Mouse (Mus musculus): Measurements from ENCODE around the gene Srebf2.
"Not testable (repeated sequence)": the region's sequence is repeated elsewhere in the genome, so short reads cannot be mapped to it uniquely, and the experiment has no call there.

Gene Srebf2

DNA sequence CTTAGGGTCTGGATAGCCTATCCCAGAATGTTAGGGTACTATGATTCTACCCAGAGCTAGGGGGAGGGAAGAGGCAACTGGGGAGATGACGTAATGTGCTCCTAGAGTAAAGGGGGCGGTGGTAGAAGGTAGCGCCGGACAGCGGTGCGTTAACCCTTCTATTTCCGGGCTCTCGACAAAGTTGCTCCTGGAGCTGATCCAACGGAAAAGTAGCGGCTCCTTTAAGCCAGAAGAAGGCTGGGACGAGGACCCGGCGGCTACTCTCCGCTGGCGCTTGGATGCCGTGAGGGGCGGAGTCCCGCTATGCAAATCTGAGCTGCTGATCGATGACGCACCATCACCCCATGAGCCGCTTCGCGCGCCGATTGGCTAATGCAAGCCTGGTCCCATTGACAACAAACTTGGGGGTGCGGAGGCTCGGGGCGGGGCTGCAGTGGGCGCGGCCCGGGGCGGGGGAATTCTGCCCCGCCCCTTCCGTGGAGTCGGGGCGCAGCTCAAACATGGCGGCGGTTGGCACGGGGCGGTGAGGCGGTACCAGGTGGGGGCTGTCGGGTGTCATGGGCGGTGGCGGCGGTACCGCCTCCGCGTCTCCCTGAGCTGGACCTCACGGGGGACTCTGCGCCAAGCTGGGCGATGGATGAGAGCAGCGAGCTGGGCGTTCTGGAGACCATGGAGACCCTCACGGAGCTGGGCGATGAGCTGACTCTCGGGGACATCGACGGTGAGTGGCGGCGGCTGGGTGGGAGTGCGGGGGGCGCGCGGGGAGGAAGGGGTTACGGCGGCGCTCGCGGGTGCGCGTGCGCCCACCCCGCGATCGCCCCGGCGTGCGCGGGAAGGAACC lies at the start of gene Srebf2:
Gene Srebf2 (plus strand): TSS at position 412 of the 841 bp plus-strand sequence.
- DNase-seq (ENCODE audit: low read depth, low spot score): peak; percentile 99

- DNase-seq (ENCODE audit: low read depth, low spot score): peak; percentile 30
These were observed 39.9 kb upstream of the Srebf2 start for GRCm38 (mm10) chr15:82106953-82107555.

- no peak for DNase-seq (ENCODE audit: low read depth, low spot score)
These were observed 26.4 kb upstream of the Srebf2 start for GRCm38 (mm10) chr15:82120544-82120943.

DNA sequence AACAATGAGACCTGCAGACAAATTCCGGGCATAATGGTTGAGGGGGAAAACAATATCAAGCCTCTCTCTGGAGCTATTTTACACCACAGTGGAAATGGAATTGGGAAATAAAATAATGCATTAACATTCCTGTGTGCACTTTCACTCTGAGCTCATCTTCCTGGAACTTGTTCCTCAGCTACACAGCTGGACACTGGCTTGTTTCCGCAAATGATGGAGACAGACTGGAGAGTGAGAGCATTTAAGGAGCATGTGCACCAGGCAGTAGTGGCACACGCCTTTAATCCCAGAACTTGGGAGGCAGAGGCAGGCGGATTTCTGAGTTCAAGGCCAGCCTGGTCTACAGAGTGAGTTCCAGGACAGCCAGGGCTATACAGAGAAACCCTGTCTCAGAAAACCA lies 20.3 kb upstream of the Srebf2 start:
- DNase-seq (ENCODE audit: low read depth, low spot score): not testable (repeated sequence)

DNA sequence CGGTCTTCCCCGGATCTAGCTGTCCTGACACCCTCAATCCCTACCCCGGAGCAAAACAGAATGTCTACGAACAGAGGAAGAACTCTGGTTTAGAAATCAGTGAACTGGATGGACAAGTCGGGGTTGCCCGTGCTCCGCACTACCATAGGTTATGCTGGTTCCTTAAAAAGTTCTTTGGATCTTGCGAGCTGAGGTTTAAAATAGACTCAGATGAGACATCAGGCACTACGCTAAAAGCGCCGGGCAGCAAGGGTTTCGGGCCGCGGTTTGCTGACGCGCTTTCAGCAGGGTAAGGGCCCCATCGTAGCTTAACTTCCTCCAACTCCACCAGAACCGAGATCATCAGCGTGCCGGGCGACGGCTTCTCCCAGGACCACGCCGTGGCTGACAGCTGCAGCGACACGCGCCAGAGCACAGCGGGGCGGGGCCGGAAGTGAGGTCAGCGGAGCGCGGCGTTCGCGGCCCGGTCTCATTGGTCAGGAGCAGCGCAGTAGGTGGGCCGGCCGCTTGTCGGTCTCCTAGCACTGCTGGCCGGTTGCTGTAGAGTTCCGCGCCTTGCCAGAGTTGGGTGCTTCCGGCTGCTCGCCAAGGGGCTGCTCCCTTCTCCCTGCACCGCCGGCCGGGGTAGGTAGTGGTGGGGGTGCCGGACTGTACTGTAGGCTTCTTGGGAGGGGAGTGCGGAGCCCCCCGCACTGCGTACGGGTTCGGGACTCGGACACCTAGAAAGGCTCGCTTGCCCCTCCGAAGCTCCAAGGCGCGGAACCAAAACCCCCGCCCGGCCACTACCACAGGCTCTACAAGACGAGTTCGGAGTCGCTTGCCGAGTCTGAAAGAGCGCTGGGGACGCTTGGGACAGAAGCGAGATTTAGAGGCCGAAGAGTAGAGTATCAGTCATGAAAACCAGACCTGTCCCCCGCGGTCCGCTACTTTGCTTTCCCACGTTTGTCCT lies 19.3 kb upstream of the Srebf2 start, which contains the start of gene Ccdc134:
Gene Ccdc134 (plus strand): TSS at position 497 of the 949 bp plus-strand sequence.
- DNase-seq (ENCODE audit: low read depth, low spot score): peak; percentile 98

DNA sequence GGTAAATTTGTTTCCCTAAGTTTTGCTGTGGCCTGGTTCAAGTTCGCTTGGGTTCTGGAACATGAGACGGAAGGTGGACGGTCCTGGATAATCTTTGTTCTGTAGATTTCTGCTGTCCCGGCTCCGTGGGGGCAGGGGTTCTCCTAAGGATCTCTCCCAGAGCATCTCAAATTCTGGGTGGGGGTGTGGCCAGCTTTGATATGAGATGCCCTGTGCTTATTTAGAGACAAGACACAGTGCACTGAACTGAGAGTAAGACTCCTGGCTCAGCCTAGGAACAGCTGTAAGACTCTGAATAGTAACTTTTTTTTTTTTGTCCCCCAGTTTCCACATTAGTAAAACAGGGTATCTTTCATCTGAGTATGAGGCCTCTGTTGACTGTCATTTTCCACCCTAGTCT lies 18.6 kb upstream of the Srebf2 start:
- DNase-seq (ENCODE audit: low read depth, low spot score): peak; percentile 17

DNA sequence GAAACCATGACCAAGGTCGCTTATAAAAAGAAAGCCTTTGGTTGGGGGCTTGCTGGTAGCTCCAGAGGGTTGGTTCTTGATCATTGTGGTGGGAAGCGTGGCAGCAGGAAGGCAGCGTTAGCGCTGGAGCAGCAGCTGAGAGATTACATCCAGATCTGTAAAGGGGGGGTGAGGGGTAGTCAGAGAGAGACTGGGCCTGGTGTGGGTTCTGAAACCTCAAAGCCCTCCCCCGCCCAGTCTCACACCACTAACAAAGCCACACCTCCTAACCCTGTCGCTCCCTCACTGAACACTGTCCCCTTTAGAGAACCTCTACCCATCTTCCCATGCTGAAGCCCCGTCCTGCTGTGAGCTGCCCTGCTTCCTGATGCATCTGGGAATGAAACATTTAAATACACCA lies 16.4 kb upstream of the Srebf2 start:
- no peak for DNase-seq (ENCODE audit: low read depth, low spot score)

DNA sequence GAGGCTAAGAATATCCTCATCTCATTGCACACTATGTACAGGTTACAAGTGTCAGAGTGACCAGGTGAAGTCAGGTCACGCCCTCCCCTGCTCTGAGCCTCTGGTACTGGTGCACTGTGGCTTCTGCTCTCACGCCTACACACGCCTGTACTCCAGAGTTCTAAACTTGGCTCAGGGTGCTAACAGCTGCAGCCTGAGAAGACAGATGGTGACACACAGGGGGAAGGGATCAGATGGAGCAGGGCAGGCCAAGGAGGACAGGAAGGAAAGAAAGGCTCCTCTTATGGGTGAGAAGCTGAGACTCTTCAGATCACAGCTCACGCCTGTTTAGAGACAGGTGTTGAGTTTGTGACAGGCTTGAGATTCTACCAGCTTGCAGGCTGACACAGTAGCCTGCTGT lies 11.6 kb upstream of the Srebf2 start:
- no peak for DNase-seq (ENCODE audit: low read depth, low spot score)

DNA sequence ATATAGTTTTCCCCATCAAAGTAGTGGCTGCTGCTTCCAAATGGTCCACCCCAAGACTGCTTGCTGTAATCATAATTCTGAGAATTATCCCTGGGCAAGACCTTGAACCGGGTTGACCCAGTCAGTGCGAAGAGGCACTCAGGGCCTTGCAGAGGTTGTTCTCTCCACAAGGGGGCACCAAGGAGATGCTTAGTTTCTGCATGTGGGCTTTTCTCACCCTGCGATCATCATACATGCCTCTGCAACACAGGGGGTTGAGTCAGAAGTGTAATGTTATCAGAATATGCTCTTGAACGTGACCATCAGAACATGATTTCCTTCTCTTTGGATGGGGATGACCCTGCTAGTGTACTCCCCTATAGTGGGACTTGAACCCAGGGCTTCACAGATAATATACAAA lies 8.4 kb upstream of the Srebf2 start:
- peak; percentile 87 for DNase-seq (ENCODE audit: low read depth, low spot score)

DNA sequence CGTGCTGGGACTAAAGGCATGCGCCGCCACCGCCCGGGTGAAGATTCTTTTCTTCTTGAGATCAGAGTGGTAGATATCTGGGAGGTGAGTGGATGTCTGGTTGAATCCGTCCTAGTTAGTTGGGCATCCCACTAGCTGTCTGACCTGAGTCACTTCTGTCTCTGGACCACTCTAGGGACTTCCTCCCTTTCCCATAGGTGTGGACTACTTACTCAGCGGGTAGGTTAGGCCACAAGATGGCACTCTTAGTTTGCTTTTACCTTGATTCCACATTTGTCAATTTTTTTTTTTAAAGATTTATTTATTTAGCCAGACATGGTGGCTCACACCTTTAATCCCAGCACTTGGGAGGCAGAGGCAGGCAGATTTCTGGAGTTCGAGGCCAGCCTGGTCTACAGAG lies 7.8 kb upstream of the Srebf2 start:
- DNase-seq (ENCODE audit: low read depth, low spot score): peak; percentile 74

GRCm38 (mm10) chr15:82140355-82140754 lies 6.6 kb upstream of the Srebf2 start:
- peak; percentile 67 for DNase-seq (ENCODE audit: low read depth, low spot score)

- DNase-seq (ENCODE audit: low read depth, low spot score): no peak
These were observed 2.8 kb upstream of the Srebf2 start for GRCm38 (mm10) chr15:82144157-82144556.

- DNase-seq (ENCODE audit: low read depth, low spot score): no peak
These were observed 1.6 kb upstream of the Srebf2 start for GRCm38 (mm10) chr15:82145408-82145807.

- DNase-seq (ENCODE audit: low read depth, low spot score): peak; percentile 49
These were observed 871 bp upstream of the Srebf2 start for GRCm38 (mm10) chr15:82145851-82146769.

DNA sequence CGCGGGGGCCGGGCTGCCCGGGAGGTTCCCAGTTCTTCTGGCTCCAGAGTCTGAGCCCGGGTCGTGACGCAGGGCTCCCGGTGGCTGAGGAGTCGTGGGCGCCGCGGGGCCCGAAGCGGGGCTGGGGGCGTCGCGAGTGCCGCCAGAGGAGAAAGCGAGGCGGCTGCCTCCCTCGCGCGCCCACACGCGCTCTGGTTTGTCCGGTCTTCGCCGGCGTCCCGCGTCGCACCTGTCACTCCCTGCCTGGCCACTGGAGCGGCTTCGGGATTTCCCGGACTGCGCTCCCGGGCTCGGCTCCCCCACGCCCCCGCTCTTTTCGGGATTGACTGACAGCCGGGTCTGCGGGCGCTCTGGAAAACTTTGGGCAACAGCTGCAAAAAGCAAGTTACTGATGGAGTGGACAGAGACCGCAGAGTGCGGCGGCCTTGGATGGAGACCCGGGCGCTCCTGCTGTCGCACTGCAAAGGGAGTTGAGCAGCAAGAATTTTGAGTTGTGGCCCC lies 680 bp downstream of the Srebf2 start:
- peak; percentile 60 for DNase-seq (ENCODE audit: low read depth, low spot score)

- DNase-seq (ENCODE audit: low read depth, low spot score): peak; percentile 48
These were observed 1.5 kb downstream of the Srebf2 start for GRCm38 (mm10) chr15:82148510-82148911.

GRCm38 (mm10) chr15:82150042-82150441 lies 3.1 kb downstream of the Srebf2 start:
- DNase-seq (ENCODE audit: low read depth, low spot score): no peak

GRCm38 (mm10) chr15:82151176-82151575 lies 4.2 kb downstream of the Srebf2 start:
- no peak for DNase-seq (ENCODE audit: low read depth, low spot score)

GRCm38 (mm10) chr15:82152022-82152421 lies 5.0 kb downstream of the Srebf2 start:
- DNase-seq (ENCODE audit: low read depth, low spot score): no peak

DNA sequence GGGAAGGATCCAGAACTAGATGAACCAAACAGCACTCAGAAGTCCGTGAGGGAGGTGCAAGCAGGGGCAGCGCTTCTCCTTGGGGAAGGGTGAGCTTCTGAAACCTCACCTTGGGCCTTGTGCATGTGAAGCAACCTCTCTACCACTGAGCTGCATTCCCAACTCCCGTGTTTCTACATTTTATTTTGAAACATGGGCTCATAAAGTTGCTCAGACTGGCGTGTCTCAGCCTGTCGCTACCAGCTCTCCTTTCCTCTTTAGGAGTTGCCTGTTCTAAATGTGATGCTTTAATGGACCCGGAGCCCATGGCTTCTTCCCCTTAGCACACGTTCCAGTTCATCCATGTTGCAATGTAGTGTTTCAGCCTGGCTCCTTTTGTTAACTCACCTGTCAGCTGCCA lies 5.5 kb downstream of the Srebf2 start:
- no peak for DNase-seq (ENCODE audit: low read depth, low spot score)

DNA sequence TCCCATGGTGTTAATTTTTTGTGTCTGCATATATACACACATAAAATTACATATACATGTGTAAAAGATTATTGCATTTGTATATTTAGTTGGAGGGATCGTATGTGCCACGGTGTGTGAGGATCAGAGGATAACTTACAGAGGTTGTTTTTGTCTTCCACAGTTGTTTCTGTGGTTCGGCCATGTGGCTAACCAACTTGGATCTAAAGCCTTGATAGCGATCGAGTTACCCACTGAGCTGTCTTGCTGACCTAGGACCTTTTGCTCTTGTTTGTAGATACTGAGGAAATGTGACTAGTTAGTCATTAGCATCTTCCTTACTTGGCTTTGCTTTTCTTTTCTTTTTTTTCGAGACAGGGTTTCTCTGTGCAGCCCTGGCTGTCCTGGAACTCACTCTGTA lies 9.3 kb downstream of the Srebf2 start:
- peak; percentile 18 for DNase-seq (ENCODE audit: low read depth, low spot score)
